Mouse (Mus musculus): Measurements from ENCODE around the gene Pmp22. TPM values are rescaled to one million over a fixed set of nuclear protein-coding genes. Genes with fewer than 3 reads are reported as not detected.

Gene Pmp22
- total RNA-seq, 4 experiments from 2014 or later: 31.6 to 43.0 (median 38.9) TPM

DNA sequence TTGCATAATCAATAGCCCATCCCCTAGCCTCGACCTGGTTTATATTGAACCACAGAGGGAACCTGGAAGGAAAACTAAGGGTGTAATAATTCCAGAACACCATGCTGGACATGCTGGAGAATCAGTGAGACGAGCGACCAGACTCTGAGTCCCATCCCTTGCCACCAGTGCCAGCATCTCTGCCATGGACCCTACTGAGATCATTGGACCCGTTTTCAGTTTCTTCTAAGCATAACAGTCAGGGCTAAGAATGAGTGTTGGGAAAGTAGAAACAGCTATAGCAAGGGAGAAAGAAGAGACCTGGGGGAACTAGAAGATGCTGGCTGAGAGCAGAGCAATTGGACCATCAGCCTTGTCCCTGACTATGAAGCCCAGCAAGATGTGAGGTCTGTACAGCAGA, 1.3 kb upstream of the Pmp22 start:
- DNase-seq (ENCODE audit: low spot score): no peak

DNA sequence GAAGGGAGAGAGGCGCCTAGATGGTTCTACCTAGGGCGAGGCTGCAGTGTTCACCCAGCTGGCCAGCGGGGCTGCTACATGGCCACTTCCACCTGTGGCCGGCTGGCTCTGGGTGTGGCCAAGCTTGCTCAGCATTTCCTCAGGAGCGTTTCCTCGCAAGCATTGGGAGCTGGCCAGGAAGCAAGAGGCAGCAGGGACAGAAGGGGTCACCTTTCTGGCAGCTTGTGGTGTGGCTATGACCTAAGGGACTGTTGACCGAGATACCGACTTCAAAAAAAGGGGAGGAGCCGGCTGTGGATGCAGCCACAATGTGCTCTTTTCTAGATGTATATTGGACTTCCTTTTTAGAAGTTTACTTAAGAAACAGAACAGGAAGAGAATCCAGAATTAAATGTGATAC, 593 bp downstream of the Pmp22 start:
- DNase-seq (ENCODE audit: low spot score): peak; percentile 66

DNA sequence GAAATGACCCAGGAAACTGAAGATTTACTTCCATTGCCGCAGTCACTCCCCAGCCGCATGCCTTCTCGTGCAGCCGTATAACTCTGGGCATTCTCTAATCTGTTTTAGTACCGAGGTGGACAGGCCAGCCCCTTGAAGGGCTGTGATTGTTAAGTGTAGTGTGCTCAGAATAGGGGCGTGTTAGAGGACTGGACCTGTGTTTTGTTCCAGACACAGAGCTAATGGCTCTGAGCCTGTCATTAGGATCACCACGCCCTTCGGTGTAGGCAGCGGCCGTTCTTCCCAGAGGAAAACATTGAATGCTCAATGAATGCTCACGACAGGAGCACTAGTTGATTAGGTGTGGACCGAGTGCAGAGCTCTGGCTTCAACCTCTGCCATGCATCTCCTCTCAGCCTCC, 1.1 kb downstream of the Pmp22 start:
- peak; percentile 31 for DNase-seq (ENCODE audit: low spot score)

GRCm38 (mm10) chr11:63130497-63130896, 1.7 kb downstream of the Pmp22 start:
- DNase-seq (ENCODE audit: low spot score): peak; percentile 87

DNA sequence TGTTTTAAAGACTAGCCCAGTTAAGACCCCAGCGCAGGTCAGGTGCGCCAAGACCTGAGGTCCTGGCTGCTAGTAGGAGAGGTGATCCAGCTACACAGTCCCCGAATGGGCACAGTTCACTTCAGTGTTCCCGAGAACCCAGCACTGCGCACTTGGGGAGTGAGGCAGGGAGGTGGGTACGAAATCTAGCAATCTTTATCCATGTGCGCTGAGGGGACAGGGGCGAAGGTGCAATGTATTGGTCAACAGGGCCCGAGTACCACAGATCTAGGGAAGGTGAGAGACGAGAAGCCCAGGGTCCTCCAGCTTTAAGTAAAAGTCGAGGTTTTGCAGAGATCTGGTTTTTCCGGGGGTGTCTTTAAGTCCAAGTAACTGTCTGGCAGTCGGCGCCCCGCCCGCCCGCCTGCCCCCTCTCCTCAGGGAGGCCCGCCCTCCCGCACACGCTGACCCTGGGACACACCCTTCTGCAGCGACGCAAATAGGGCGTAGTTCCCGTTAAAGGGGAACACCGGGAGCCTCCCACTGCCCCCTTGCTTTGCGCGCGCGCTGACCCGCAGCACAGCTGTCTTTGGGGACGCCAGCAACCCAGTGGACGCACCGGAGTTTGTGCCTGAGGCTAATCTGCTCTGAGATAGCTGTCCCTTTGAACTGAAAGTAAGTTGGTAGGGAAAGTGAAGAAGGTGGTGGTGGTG, 2.4 kb downstream of the Pmp22 start:
- DNase-seq (ENCODE audit: low spot score): peak; percentile 83

GRCm38 (mm10) chr11:63131693-63132040, 2.9 kb downstream of the Pmp22 start:
- no peak for DNase-seq (ENCODE audit: low spot score)

DNA sequence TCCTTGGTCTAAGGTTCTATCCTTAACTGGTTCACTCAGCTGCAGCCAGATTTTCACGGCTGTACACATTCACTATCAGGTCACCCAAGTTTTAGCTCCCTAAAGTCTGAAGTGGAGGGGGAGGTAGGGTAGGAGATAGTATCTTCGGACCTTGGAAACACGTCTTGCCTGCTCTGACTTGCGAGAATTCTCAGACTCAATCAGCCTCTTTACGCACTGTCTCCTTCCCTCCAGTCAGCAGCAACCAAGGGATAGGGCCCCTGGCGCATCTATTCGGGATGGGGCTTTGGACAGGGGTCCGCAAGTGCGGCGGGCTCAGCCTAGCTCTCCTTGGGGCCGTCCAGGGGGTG, 3.3 kb downstream of the Pmp22 start:
- no peak for DNase-seq (ENCODE audit: low spot score)

GRCm38 (mm10) chr11:63132501-63133435, 4.0 kb downstream of the Pmp22 start:
- DNase-seq (ENCODE audit: low spot score): peak; percentile 83

GRCm38 (mm10) chr11:63134021-63134420, 5.2 kb downstream of the Pmp22 start:
- DNase-seq (ENCODE audit: low spot score): no peak

GRCm38 (mm10) chr11:63134742-63135482, 6.1 kb downstream of the Pmp22 start:
- no peak for DNase-seq (ENCODE audit: low spot score)

DNA sequence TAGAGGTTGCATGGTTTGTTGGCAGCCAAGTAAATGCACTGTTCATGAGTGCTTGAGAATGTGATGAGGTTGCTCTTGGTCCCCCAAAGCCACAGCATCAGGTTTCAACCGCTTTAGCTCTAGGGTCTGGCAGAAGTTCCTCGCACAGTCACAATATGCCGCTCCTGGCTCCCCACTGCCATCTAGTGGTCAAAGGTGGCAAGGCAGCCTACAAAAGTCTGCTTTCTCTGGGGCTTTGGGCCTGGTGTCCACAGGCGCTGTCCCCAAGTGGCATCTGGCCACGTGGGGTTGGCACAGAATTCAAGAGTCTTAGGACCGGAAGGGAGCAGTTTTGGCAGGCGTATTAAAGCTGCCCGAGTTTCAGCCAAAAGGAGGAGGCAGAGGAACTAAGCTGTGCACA, 6.8 kb downstream of the Pmp22 start:
- peak; percentile 97 for DNase-seq (ENCODE audit: low spot score)

DNA sequence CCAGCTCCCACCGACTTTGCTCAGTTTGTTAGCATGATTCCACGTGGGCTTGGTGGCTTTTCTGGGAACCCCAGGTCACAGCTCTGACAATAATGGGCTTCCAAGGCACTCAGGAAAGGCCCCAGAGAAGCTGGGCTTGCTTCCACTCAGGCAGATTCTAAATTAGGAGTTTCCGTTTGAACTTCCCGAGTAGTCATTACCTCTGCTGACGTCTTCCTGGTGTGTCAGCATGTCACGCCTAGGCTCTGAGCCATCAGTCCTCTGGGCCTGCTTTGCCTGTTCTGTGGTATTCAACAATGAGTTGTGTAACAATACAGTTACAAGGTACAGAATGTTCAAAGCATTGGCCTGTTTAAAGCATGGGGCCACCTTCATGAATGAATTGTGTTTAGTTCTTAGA, 7.4 kb downstream of the Pmp22 start:
- DNase-seq (ENCODE audit: low spot score): peak; percentile 90

- DNase-seq (ENCODE audit: low spot score): no peak
These were observed 8.1 kb downstream of the Pmp22 start for GRCm38 (mm10) chr11:63136836-63137416.

- no peak for DNase-seq (ENCODE audit: low spot score)
These were observed 10.0 kb downstream of the Pmp22 start for GRCm38 (mm10) chr11:63138739-63139138.

GRCm38 (mm10) chr11:63142311-63142710, 13.5 kb downstream of the Pmp22 start:
- DNase-seq (ENCODE audit: low spot score): no peak

GRCm38 (mm10) chr11:63142816-63143215, 14.0 kb downstream of the Pmp22 start:
- DNase-seq (ENCODE audit: low spot score): no peak

DNA sequence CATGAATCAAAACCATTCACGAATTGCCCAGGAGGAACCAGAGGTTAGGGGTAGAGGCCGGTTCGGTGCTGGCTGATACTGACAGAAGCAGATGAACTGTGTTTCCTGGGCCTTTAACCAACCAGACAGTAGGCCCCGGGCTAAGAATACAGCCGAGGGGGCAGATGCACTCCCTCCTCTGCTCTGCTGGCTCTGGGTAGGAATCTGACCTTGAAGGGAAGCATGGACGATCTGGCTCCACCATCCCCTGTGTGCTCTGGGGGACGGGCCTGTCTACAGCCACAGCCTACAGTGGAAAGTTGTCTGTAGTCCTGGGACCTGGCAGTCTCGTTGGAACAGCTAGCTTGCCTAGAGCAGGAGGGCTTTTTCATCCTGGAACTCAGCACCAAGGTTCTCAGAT, 14.7 kb downstream of the Pmp22 start:
- peak; percentile 36 for DNase-seq (ENCODE audit: low spot score)

DNA sequence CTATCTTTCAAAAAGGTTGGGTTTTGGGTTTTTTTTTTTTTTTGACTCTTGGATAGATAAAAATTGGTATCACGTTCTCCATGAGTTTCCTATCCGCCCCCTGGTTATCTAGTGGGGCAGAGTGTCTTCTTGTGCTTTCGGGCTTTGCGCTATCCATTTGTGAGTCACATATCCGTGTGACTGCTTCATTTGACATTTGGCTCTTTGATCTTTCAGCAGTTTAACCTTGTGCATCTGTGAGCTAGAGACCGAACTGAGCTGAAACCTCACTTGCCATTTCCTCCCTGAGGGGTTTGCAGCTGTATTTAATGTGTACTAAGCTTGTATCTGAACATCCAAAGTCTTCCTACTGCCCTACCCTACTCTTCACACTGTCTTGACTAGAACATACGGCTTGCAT, 17.8 kb downstream of the Pmp22 start:
- no peak for DNase-seq (ENCODE audit: low spot score)

DNA sequence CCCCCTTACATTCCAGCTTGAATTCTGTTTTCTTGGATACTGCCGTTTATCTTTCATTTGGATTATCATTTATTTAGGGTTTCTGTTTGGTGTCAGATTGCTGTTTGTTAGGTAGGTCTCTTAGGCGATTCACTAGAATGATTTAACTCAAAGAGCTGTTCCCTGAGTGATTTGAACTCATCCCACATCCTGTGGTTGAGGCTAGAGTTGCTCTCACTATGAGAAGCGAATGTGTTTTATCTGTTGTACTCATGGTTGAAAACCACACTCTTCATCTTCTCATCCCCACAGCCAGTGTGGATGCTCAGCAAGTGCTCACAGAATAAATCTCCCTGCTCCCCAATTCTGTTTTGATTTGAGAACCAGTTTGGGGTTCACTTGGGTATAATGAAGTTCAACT, 19.5 kb downstream of the Pmp22 start:
- DNase-seq (ENCODE audit: low spot score): no peak

- DNase-seq (ENCODE audit: low spot score): no peak
These were observed 23.1 kb downstream of the Pmp22 start for GRCm38 (mm10) chr11:63151857-63152256.

GRCm38 (mm10) chr11:63157117-63157516, 28.3 kb downstream of the Pmp22 start:
- no peak for DNase-seq (ENCODE audit: low spot score)

- no peak for DNase-seq (ENCODE audit: low spot score)
These were observed 32.1 kb downstream of the Pmp22 start for GRCm38 (mm10) chr11:63160926-63161325.

Measured in heart, adult 8-10 months (tissue).